Mouse (Mus musculus) forebrain, embryonic 14.5 days (tissue): ENCODE data around the gene Tm7sf3. TPM values are rescaled to one million over a fixed set of nuclear protein-coding genes. Genes with fewer than 3 reads are reported as not detected.

Experiments used
- ATAC-seq: fragments of 200-750 bp; cut with Nextera tagmentation; 2 replicates; pipeline ENCODE4 v1.8.0; 2017; ENCODE audit warnings: mild to moderate bottlenecking, moderate library complexity
- DNase-seq: peaks from one replicate; pipeline ENCODE4 v3.0.0-alpha.2; 2015; ENCODE audit warnings: low spot score
- H3K27ac ChIP-seq: fragments of 300-500 bp; sonication (generic); 2 replicates; pipeline ENCODE4 v1.5.1; 2014; ENCODE audit warnings: low read depth, mild to moderate bottlenecking, control low read depth, low read length, moderate library complexity
- H3K27me3 ChIP-seq: fragments of 300-500 bp; sonication (generic); replicated peaks from 2 replicates; pipeline ENCODE4 v1.6.1; 2014; ENCODE audit warnings: low read length, control low read depth, mixed read lengths; ENCODE audit not compliant: control insufficient read depth, insufficient read depth
- H3K36me3 ChIP-seq: fragments of 300-500 bp; sonication (generic); 2 replicates; pipeline ENCODE4 v1.6.1; 2014; ENCODE audit warnings: low read length, control low read depth; ENCODE audit not compliant: control insufficient read depth, insufficient read depth
- H3K4me1 ChIP-seq: fragments of 300-500 bp; sonication (generic); 2 replicates; pipeline ENCODE4 v1.6.1; 2014; ENCODE audit warnings: antibody characterized with exemption, low read length, control low read depth; ENCODE audit not compliant: control insufficient read depth, insufficient read depth
- H3K4me2 ChIP-seq: fragments of 300-500 bp; sonication (generic); 2 replicates; pipeline ENCODE4 v1.6.1; 2014; ENCODE audit warnings: mild to moderate bottlenecking, control low read depth, low read length
- H3K4me3 ChIP-seq: fragments of 300-500 bp; sonication (generic); 2 replicates; pipeline ENCODE4 v1.5.1; 2014; ENCODE audit warnings: low read depth, low read length, control low read depth
- H3K9ac ChIP-seq: fragments of 300-500 bp; sonication (generic); 2 replicates; pipeline ENCODE4 v1.6.1; 2014; ENCODE audit warnings: mild to moderate bottlenecking, low read length, control low read depth, moderate library complexity
- H3K9me3 ChIP-seq: fragments of 300-500 bp; sonication (generic); replicated peaks from 2 replicates; pipeline ENCODE4 v1.6.1; 2016; ENCODE audit warnings: low read length, control low read depth, mixed read lengths; ENCODE audit not compliant: control insufficient read depth
- WGBS: fragments of 180-500 bp; shearing (Covaris S2); extraction: QIAGEN DNeasy Blood & Tissue Kit; methylation state at CpG from one replicate; pipeline ENCODE4 v1.1.7; 2014; 5-methylcytosine and 5-hydroxymethylcytosine counted together
- polyA plus RNA-seq: library from polyadenylated mRNA; unstranded; fragments of >200 nt; fragmentation: Nextera tagmentation; extraction: Ambion mirVana; gene quantifications from 2 replicates; pipeline ENCODE4 v1.2.1, GENCODE M21; 2014

Gene Tm7sf3
- polyA plus RNA-seq, 1 experiment from 2014 or later, result 29.5 TPM

DNA sequence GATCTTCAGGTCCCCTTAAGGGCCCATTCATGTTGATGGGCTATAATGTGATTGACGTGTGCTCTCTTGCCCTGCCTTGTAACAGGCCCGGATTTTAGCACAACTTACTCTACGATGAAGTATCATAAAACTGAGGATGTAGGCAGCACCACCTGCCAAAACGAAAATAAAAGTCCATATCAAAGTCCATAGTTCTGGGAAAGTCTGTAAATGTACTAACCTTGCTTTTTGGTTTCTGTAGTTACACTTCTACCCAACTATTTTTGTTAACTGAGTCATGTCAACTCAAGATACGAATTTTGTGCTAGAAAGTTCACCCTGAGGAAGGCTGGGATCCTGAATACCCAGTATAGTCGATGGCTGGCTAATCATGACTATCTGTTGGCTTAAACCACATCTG is 1.6 kb downstream of the Tm7sf3 start:
- no peaks in the 10 kb centered on the region for H3K9me3 ChIP-seq
- no peak overlapping the region for H3K4me2 ChIP-seq
- 90% methylated on average over 6 of the region's 6 CpGs for WGBS
- no peak overlapping the region for H3K9ac ChIP-seq
- ATAC-seq (no peak), DNase-seq (no peak)
- H3K36me3 ChIP-seq, result no peaks in the 10 kb centered on the region
- no peak overlapping the region for H3K4me3 ChIP-seq
- no peaks in the 10 kb centered on the region for H3K27me3 ChIP-seq
- H3K27ac ChIP-seq, result no peak overlapping the region
- H3K4me1 ChIP-seq, result peaks cover 7% of the 10 kb centered on the region

DNA sequence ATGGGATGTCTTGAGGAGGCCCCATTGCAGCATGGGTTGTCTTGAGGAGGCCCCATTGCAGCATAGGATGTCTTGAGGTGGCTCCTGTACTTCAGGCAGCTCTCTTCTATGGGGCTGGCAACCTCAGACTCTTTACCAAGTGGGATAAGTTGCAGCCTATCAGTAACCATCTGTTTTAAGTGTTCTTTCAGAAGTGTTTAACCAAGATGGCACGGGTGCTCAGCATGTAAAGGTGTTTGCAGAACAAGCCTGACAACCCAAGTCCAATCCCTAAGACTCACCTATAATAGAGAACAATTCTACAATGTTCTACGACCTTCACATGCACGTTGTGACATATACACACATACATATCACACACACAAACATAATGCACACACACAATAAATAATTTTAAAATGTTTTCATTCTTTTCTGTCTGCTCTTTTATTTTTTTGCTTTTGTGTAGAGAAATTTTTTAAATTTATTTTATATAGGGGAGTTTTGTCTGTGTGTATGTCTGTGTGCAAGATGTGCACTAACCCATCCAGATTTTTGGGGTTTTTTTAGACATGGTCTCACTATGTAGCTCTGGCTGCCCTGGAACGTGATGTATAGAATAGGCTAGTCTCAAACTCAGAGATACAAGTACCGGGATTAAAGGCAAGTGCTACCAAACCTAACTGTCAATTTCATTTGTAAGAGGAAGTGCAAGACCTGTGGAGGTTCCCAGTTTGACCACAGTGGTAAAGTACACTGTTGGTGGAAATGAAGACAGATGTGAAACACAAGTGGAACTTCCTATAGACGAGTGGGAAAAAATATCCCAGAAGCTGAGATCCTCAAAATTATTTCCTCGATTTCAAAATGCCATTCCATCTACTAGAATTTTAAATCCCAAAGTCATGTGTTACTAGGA is 2.3 kb downstream of the Tm7sf3 start:
- WGBS, result 89% methylated on average over 7 of the region's 7 CpGs
- Histone ChIP-seq H3K9ac (no peak overlapping the region), H3K4me2 (no peak overlapping the region), H3K36me3 (no peaks in the 10 kb centered on the region), H3K27ac (no peak overlapping the region), H3K9me3 (no peaks in the 10 kb centered on the region), H3K4me3 (no peak overlapping the region), H3K27me3 (no peaks in the 10 kb centered on the region), H3K4me1 (peaks cover 7% of the 10 kb centered on the region)
- no peak for ATAC-seq
- no peak for DNase-seq

DNA sequence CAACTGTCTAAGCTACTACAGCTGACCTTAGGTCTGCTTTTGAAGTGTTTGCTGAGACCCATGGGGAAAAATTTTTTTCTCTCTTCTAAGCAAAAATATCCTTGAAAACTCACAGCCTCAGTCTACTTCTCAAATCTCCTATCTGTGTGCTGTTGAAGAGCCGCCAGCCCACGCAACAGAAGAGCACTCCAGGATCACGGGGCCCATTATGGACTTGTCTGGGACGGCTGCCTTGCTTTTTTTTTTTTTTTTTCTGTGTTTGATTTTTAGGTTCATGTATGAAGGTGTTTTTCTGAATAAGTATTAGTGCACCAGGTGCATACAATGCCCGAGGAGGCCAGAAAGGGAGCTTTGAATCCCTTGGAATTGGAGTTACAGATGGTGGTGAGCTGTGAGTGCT is 6.1 kb downstream of the Tm7sf3 start:
- Histone ChIP-seq H3K27me3 (no peaks in the 10 kb centered on the region), H3K4me1 (peaks cover 10% of the 10 kb centered on the region; the same call in 1 of the 2 replicates), H3K4me2 (no peak overlapping the region), H3K9ac (no peak overlapping the region), H3K36me3 (no peaks in the 10 kb centered on the region), H3K9me3 (no peaks in the 10 kb centered on the region), H3K4me3 (no peak overlapping the region), H3K27ac (no peak overlapping the region)
- DNase-seq (no peak), ATAC-seq (no peak)
- WGBS, result 87% methylated on average over 5 of the region's 5 CpGs

DNA sequence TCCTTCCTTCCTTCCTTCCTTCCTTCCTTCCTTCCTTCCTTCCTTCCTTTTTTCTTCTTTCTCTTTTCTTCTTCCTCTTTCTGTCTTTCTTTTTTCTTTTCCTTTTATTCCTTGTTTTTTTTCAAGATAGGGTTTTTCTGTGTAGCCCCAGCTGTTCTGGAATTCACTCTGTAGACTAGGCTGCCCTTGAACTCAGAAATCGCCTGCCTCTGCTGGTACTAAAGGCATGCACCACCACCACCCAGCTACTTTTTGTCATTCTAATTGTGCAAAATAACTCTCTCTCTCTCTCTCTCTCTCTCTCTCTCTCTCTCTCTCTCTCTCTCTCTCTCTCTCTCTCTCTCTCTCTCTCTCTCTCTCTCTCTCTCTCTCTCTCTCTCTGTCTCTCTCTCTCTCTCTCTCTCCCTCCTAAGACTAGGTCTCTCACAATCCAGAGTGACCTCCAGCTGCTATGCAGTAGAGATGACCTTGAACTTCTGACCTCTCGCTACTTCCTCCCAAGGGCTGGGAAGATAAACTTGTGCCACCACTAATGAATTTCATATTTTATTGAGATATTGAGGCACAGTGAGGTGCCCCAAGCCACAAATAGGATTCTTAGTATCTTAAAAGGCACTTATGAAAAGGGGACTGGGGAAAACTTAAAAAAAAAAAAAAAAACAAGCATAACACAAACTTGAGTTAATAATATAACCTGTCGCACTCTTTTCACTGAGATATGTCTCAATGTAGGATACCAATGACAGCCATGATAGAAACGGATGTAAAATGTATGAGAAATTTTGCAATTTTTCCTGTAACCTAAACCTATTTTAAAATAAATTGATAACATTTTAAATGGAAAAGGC is 7.6 kb downstream of the Tm7sf3 start:
- DNase-seq, result peak; percentile 14

DNA sequence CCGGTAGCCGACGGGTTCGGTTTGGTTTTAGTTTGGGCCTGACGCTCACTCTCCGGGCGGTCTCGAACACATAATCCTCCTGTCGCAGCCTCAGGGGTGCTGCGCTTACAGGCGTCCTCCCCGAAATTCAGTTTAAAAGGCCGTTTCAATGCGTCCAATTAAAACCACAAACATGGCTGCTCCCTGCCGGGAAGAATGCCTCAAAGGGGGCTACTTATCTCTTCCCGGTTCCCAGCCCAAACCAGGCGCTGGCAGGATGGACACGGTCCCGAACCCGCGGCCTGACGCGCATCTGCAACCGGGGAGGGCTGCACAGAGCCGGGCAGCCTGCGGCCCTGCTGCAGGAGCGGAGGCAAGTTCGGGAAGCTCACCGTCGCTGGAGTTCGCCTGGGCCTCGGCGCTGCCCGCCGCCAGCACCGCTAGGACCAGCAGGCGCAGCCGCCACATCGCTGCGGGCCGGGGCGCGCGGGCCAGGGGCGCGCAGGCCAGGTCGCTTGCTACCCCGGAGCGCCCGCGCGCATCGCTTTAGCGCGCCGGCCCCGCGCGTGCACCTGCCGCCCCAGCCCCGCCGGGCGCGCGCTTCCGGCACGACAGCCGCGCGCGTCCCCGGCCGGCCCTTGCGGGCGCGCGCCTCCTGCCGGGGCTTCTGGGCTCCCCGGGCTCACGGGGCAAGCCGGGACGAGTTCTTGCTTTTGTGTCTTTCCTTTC is 8.5 kb downstream of the Tm7sf3 start:
- peak overlapping the region; percentile 66 for H3K4me3 ChIP-seq
- H3K36me3 ChIP-seq, result no peaks in the 10 kb centered on the region
- H3K9ac ChIP-seq, result peak overlapping the region; percentile 78
- peak; percentile 93 for DNase-seq
- peak overlapping the region; percentile 62 for H3K4me2 ChIP-seq
- no peaks in the 10 kb centered on the region for H3K27me3 ChIP-seq
- 1% methylated on average over 69 of the region's 82 CpGs for WGBS
- ATAC-seq, result peak; percentile 95
- H3K9me3 ChIP-seq, result no peaks in the 10 kb centered on the region
- H3K27ac ChIP-seq, result peak overlapping the region; percentile 77
- H3K4me1 ChIP-seq, result peaks cover 10% of the 10 kb centered on the region; the same call in 1 of the 2 replicates

More for the DNA sequence above, 7.6 kb downstream of the Tm7sf3 start:
- H3K9ac ChIP-seq, result no peak overlapping the region
- 0 out of 2 replicates have a peak overlapping the region, but pooled peaks have one; percentile 66 for H3K4me3 ChIP-seq
- H3K36me3 ChIP-seq, result no peaks in the 10 kb centered on the region
- peak overlapping the region; percentile 62 for H3K4me2 ChIP-seq
- 66% methylated on average over 4 of the region's 4 CpGs for WGBS
- H3K27ac ChIP-seq, result no peak overlapping the region
- H3K27me3 ChIP-seq, result no peaks in the 10 kb centered on the region
- ATAC-seq, result no peak
- H3K4me1 ChIP-seq, result peaks cover 10% of the 10 kb centered on the region; the same call in 1 of the 2 replicates
- H3K9me3 ChIP-seq, result no peaks in the 10 kb centered on the region

DNA sequence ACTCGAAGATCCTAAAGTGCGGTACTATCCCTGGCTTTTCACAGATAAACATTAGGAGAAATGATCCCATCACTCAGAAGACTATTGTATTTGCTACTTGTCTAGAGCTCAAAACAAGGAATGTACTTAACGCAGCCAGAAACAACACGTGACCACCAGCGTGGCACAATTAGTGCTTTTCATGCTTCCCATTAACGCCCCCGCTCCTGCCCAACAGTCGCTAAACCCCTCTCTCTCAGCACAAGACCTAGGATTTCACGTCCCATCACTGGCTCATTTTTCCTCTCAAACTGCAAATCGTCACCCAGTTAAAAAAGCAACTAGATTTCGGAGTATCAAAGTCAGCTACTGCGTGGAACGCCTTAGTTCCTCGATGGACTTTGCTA is 9.0 kb downstream of the Tm7sf3 start:
- Histone ChIP-seq H3K9ac (peak overlapping the region; percentile 78), H3K4me1 (peaks cover 10% of the 10 kb centered on the region; the same call in 1 of the 2 replicates), H3K4me3 (peak overlapping the region; percentile 66), H3K9me3 (no peaks in the 10 kb centered on the region), H3K4me2 (peak overlapping the region; percentile 62), H3K27me3 (no peaks in the 10 kb centered on the region), H3K27ac (peak overlapping the region; percentile 77; the same call in 1 of the 2 replicates), H3K36me3 (no peaks in the 10 kb centered on the region)
- ATAC-seq, result peak; percentile 56
- peak; percentile 70 for DNase-seq
- WGBS, result 3% methylated on average over 14 of the region's 14 CpGs

DNA sequence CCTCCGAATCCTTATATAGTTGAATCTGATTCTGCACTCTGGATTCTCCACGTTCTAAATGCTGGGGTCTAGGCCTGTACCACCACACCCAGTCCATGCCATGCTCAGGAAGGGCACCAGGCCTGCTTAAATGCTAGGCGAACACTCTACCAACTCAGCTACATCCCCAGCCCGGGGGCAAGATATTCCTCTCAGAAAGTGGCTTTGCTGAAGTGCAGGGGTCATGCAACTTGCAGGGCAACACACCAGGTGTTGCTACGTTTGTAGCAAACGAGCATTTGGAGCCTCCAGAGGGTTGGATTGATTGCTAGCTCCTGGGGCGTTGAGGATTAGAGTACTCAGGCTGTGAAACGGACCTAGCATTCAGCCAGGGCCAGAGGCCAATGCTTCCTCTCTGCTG is 9.5 kb downstream of the Tm7sf3 start:
- H3K4me3 ChIP-seq, result no peak overlapping the region
- ATAC-seq, result no peak
- WGBS, result 39% methylated on average over 8 of the region's 8 CpGs
- peak; percentile 34 for DNase-seq
- 0 out of 2 replicates have a peak overlapping the region, but pooled peaks have one; percentile 37 for H3K9ac ChIP-seq
- H3K4me1 ChIP-seq, result peaks cover 10% of the 10 kb centered on the region; the same call in 1 of the 2 replicates
- H3K27ac ChIP-seq, result no peak overlapping the region
- no peaks in the 10 kb centered on the region for H3K36me3 ChIP-seq
- peak overlapping the region; percentile 62 for H3K4me2 ChIP-seq
- H3K9me3 ChIP-seq, result no peaks in the 10 kb centered on the region
- H3K27me3 ChIP-seq, result no peaks in the 10 kb centered on the region

DNA sequence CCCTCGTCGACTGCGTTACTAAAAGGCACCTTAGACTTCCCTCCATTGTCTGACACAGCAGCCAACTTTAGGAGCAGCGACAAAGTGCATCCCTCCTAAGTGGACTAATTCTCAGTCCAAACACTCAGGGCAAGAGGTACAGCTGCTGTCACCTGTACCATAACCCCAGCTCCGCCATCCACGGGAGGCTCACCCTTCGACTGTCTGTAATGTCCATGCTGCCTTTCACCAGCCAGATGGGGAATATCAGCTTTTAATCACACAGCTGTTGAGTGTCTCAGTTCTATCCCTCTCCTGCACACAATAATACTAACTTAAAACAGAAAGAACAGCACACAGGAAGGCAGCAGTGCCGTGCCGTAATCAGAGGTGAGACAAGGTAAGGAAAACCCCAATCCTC is 10.2 kb downstream of the Tm7sf3 start:
- no peak overlapping the region for H3K4me3 ChIP-seq
- H3K9me3 ChIP-seq, result no peaks in the 10 kb centered on the region
- no peaks in the 10 kb centered on the region for H3K36me3 ChIP-seq
- DNase-seq (no peak), ATAC-seq (no peak)
- no peak overlapping the region for H3K9ac ChIP-seq
- H3K4me1 ChIP-seq, result peaks cover 10% of the 10 kb centered on the region; the same call in 1 of the 2 replicates
- no peak overlapping the region for H3K27ac ChIP-seq
- H3K27me3 ChIP-seq, result no peaks in the 10 kb centered on the region
- WGBS, result 87% methylated on average over 9 of the region's 9 CpGs
- H3K4me2 ChIP-seq, result no peak overlapping the region
